Mouse (Mus musculus): ENCODE results near the gene Scml4. TPM values are rescaled to one million over a fixed set of nuclear protein-coding genes. Genes with fewer than 3 reads are reported as not detected.
A peak's percentile ranks its signal among the peaks of the same experiment; 100 is the strongest.

The Scml4 gene
- polyA plus RNA-seq, 2 experiments: 0.92 to 1.1 TPM

DNA sequence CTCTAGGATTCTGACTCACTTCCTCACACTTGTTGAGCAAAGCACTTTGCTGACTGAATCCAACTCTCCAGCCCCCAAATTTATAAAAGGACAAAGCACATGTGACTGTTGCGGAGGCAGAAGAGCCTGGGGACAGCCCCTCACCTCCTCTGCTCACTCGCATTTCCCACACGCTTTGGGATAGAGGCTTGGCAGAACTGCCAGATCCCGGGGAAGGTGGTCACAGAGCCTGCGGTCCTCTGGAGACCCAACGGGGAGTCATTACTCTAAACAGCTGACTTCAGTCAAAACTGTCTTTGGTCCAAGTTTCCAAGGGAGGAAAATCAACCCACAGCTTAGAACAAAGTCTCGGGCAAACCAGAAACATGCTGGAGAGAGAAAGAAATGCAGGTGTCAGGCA, 79.5 kb downstream of the Scml4 start:
- WGBS: 38% methylated on average over 7 of the region's 7 CpGs
- Histone ChIP-seq H3K9me3 (ENCODE audit: control insufficient read depth, low read length) (no peaks in the 10 kb centered on the region), H3K4me1 (ENCODE audit: control insufficient read depth, insufficient read depth, low read length) (peaks cover 19% of the 10 kb centered on the region), H3K27ac (replicated peaks; ENCODE audit: low read depth, low read length) (no peak overlapping the region), H3K4me3 (replicated peaks; ENCODE audit: low read length) (no peak overlapping the region), H3K27me3 (ENCODE audit: control insufficient read depth, insufficient read depth, low read length) (no peaks in the 10 kb centered on the region), H3K36me3 (ENCODE audit: control insufficient read depth, insufficient read depth, low read length) (no peaks in the 10 kb centered on the region), H3K4me2 (replicated peaks; ENCODE audit: low read depth, low read length, severe bottlenecking) (no peak overlapping the region), H3K9ac (ENCODE audit: low read depth, low read length, severe bottlenecking) (no peak overlapping the region)
- DNase-seq (ENCODE audit: low spot score): peak; percentile 16
- ATAC-seq (ENCODE audit: low FRiP score, low read depth): no peak
- TF ChIP-seq POLR2A (IDR thresholded peaks at IDR 0.05; ENCODE audit: borderline replicate concordance, extremely low read depth, insufficient read depth, insufficient read length): no peak

- DNase-seq (ENCODE audit: low spot score) (no peak), ATAC-seq (ENCODE audit: low FRiP score, low read depth) (no peak)
- no peak overlapping the region for H3K27ac ChIP-seq (replicated peaks; ENCODE audit: low read depth, low read length)
- peaks cover 19% of the 10 kb centered on the region for H3K4me1 ChIP-seq (ENCODE audit: control insufficient read depth, insufficient read depth, low read length)
- H3K9ac ChIP-seq (ENCODE audit: low read depth, low read length, severe bottlenecking): no peak overlapping the region
- H3K9me3 ChIP-seq (ENCODE audit: control insufficient read depth, low read length): no peaks in the 10 kb centered on the region
- TF ChIP-seq POLR2A (IDR thresholded peaks at IDR 0.05; ENCODE audit: borderline replicate concordance, extremely low read depth, insufficient read depth, insufficient read length): no peak
- H3K4me2 ChIP-seq (replicated peaks; ENCODE audit: low read depth, low read length, severe bottlenecking): no peak overlapping the region
- 62% methylated on average over 17 of the region's 21 CpGs for WGBS
- H3K36me3 ChIP-seq (ENCODE audit: control insufficient read depth, insufficient read depth, low read length): no peaks in the 10 kb centered on the region
- no peaks in the 10 kb centered on the region for H3K27me3 ChIP-seq (ENCODE audit: control insufficient read depth, insufficient read depth, low read length)
- H3K4me3 ChIP-seq (replicated peaks; ENCODE audit: low read length): no peak overlapping the region
Measured at GRCm38 (mm10) chr10:42940193-42941050, 80.3 kb downstream of the Scml4 start.

DNA sequence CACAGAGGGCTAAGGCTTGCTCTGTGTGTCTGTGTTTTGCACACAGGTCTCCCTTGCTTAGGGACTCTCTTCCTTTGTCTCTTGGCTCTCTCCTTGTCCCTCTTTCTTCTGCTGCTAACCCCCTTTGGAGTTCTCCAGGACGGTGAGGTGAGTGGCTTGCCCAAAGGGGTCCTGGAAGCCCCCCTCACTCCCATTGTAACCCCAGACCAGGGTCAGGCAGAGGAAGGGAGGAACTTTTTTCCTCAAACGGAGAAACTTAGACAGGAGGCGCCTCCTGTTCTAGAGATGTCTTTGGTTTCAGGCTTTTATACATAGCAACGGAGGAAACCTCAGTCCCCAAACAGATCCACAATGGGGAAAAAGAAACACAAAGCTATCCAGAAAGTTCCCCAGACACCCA, 81.1 kb downstream of the Scml4 start:
- TF ChIP-seq POLR2A (IDR thresholded peaks at IDR 0.05; ENCODE audit: borderline replicate concordance, extremely low read depth, insufficient read depth, insufficient read length): no peak
- no peak for DNase-seq (ENCODE audit: low spot score)
- Histone ChIP-seq H3K27me3 (ENCODE audit: control insufficient read depth, insufficient read depth, low read length) (no peaks in the 10 kb centered on the region), H3K4me1 (ENCODE audit: control insufficient read depth, insufficient read depth, low read length) (peaks cover 19% of the 10 kb centered on the region), H3K27ac (replicated peaks; ENCODE audit: low read depth, low read length) (peak overlapping the region; percentile 10; the same call in 1 of the 2 replicates), H3K9me3 (ENCODE audit: control insufficient read depth, low read length) (no peaks in the 10 kb centered on the region), H3K9ac (ENCODE audit: low read depth, low read length, severe bottlenecking) (no peak overlapping the region; the same call in 1 of the 2 replicates), H3K36me3 (ENCODE audit: control insufficient read depth, insufficient read depth, low read length) (no peaks in the 10 kb centered on the region), H3K4me2 (replicated peaks; ENCODE audit: low read depth, low read length, severe bottlenecking) (peak overlapping the region; percentile 31; the same call in 1 of the 2 replicates), H3K4me3 (replicated peaks; ENCODE audit: low read length) (no peak overlapping the region)
- 52% methylated on average over 4 of the region's 4 CpGs for WGBS
- ATAC-seq (ENCODE audit: low FRiP score, low read depth): no peak

DNA sequence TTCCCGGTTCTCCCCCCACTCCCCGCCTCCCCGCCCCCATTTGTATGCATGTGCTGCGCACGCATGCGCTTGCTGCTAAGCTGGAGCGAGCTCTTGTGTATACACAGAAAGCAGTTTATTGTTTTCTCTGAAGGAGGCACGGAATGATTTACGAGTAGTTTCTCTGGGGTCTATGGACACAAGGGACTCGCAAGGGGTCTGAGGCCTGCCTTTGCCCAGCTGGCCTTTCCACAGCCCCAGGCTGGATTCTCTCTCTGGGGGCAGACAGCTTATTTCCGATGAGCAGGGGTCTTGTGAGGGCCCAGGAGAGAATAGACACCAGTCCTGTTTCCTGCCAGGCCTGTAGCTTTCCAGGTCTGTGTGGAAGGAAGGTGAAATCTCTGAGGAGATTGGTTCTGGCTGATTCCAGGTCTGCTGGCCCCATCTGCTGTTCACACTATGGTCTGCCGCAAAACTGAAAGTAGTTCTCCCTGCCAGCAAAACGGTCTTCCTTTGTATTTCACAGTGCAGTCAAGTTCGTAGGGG, 81.6 kb downstream of the Scml4 start:
- Histone ChIP-seq H3K9me3 (ENCODE audit: control insufficient read depth, low read length) (no peaks in the 10 kb centered on the region), H3K4me1 (ENCODE audit: control insufficient read depth, insufficient read depth, low read length) (peaks cover 19% of the 10 kb centered on the region), H3K4me2 (replicated peaks; ENCODE audit: low read depth, low read length, severe bottlenecking) (peak overlapping the region; percentile 31; the same call in 1 of the 2 replicates), H3K36me3 (ENCODE audit: control insufficient read depth, insufficient read depth, low read length) (no peaks in the 10 kb centered on the region), H3K27ac (replicated peaks; ENCODE audit: low read depth, low read length) (peak overlapping the region; percentile 10; the same call in 1 of the 2 replicates), H3K4me3 (replicated peaks; ENCODE audit: low read length) (0 out of 2 replicates have a peak overlapping the region, but pooled peaks have one; percentile 4), H3K27me3 (ENCODE audit: control insufficient read depth, insufficient read depth, low read length) (no peaks in the 10 kb centered on the region), H3K9ac (ENCODE audit: low read depth, low read length, severe bottlenecking) (peak overlapping the region; percentile 13; the same call in 1 of the 2 replicates)
- 38% methylated on average over 14 of the region's 14 CpGs for WGBS
- peak; percentile 75 for DNase-seq (ENCODE audit: low spot score)
- ATAC-seq (ENCODE audit: low FRiP score, low read depth): peak; percentile 89
- no peak for TF ChIP-seq POLR2A (IDR thresholded peaks at IDR 0.05; ENCODE audit: borderline replicate concordance, extremely low read depth, insufficient read depth, insufficient read length)

GRCm38 (mm10) chr10:42942300-42942699, 82.1 kb downstream of the Scml4 start:
- ATAC-seq (ENCODE audit: low FRiP score, low read depth) (no peak), DNase-seq (ENCODE audit: low spot score) (no peak)
- TF ChIP-seq POLR2A (IDR thresholded peaks at IDR 0.05; ENCODE audit: borderline replicate concordance, extremely low read depth, insufficient read depth, insufficient read length): no peak
- H3K9ac ChIP-seq (ENCODE audit: low read depth, low read length, severe bottlenecking): no peak overlapping the region
- no peaks in the 10 kb centered on the region for H3K27me3 ChIP-seq (ENCODE audit: control insufficient read depth, insufficient read depth, low read length)
- 93% methylated on average over 3 of the region's 3 CpGs for WGBS
- H3K36me3 ChIP-seq (ENCODE audit: control insufficient read depth, insufficient read depth, low read length): no peaks in the 10 kb centered on the region
- peaks cover 19% of the 10 kb centered on the region for H3K4me1 ChIP-seq (ENCODE audit: control insufficient read depth, insufficient read depth, low read length)
- no peak overlapping the region for H3K27ac ChIP-seq (replicated peaks; ENCODE audit: low read depth, low read length)
- no peak overlapping the region for H3K4me3 ChIP-seq (replicated peaks; ENCODE audit: low read length)
- no peak overlapping the region for H3K4me2 ChIP-seq (replicated peaks; ENCODE audit: low read depth, low read length, severe bottlenecking)
- H3K9me3 ChIP-seq (ENCODE audit: control insufficient read depth, low read length): no peaks in the 10 kb centered on the region
